Mouse (Mus musculus) liver, postnatal 0 days (tissue): Measurements from ENCODE around the gene 5830411N06Rik.

Experiments used
- CTCF ChIP-seq: sonication (generic); IDR thresholded peaks from 2 replicates; pipeline ENCODE4 v1.5.1; 2016; ENCODE audit warnings: antibody characterized with exemption, low read depth
- EP300 ChIP-seq: IDR thresholded peaks from 2 replicates; pipeline ENCODE4 v1.6.1; 2016; ENCODE audit warnings: antibody characterized with exemption, low read depth, mild to moderate bottlenecking

DNA sequence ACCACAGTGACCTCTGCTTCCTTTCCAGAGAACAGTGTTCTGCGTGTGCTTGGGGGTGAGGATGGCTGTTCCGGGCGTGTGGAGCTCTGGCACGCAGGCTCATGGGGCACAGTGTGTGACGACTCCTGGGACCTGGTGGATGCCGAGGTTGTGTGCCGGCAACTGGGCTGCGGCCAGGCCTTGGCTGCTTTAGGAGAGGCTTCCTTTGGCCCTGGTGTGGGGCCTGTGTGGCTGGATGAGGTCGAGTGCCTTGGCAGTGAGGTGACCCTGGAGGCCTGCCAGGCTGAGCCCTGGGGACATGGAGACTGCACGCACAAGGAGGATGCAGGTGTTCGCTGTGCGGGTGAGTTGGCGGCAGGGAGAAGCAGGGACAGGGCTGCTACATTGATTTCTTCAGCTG, 18.6 kb upstream of the 5830411N06Rik start:
- TF ChIP-seq CTCF (no peak), EP300 (no peak)
